ENCODE assay signal across 8 mouse cellular contexts in genomic region chr3:94658740-94659095, GRCm38 (mm10). TPM values are rescaled to one million over a fixed set of nuclear protein-coding genes. Genes with fewer than 3 reads are reported as not detected.
DNase-seq lines count a peak whose midpoint lies in the region; ATAC-seq and TF ChIP-seq lines count a peak whose summit lies in the region.
"Not testable (repeated sequence)": the region's sequence is repeated elsewhere in the genome, so short reads cannot be mapped to it uniquely, and the experiment has no call there.

Gene Tuft1 (minus strand): TSS chr3:94658872.

- TF ChIP-seq POLR2A in heart, adult 2 months (IDR thresholded peaks at IDR 0.05; ENCODE audit: insufficient read depth, low read depth, low read length) = not testable (repeated sequence)

- H3K27ac ChIP-seq in embryonic facial prominence, embryonic 14.5 days (replicated peaks; ENCODE audit: low read depth, low read length); heart, adult 2 months: not testable (repeated sequence)
- peak within 1 kb of the TSS; percentile 86 for H3K27ac ChIP-seq in intestine, embryonic 16.5 days (ENCODE audit: low read length)

- peak within 1 kb of the TSS; percentile 43 for H3K4me3 ChIP-seq in embryonic facial prominence, embryonic 14.5 days (ENCODE audit: low read depth, low read length)
- H3K4me3 ChIP-seq in heart, adult 2 months = not testable (repeated sequence)
- H3K4me3 ChIP-seq in intestine, embryonic 16.5 days (ENCODE audit: low read length) = peak within 1 kb of the TSS; percentile 48

- peak; percentile 78 for DNase-seq in adrenal gland, adult 8-10 months
- not testable (repeated sequence) for DNase-seq in embryonic facial prominence, embryonic 14.5 days (ENCODE audit: low spot score)
- peak; percentile 82 to 84 for DNase-seq in heart, adult 2 months
- DNase-seq in left cerebral cortex, postnatal 14 days (ENCODE audit: low spot score in 2 of 2) = peak; percentile 12 to 47
- peak; percentile 87 to 90 for DNase-seq in lung, postnatal 4 days
- DNase-seq in right cerebral cortex, adult 18-20 months = peak; percentile 56
- peak; percentile 89 for DNase-seq in thymus, postnatal 4 days

- peak; percentile 91 for ATAC-seq in embryonic facial prominence, embryonic 14.5 days (ENCODE audit: low read depth)
- peak; percentile 93 for ATAC-seq in intestine, embryonic 16.5 days

- not testable (repeated sequence) for TF ChIP-seq EP300 in heart, adult 2 months (IDR thresholded peaks at IDR 0.05; ENCODE audit: insufficient read depth, low read depth, low read length)

- H3K27me3 ChIP-seq in embryonic facial prominence, embryonic 14.5 days (replicated peaks; ENCODE audit: control insufficient read depth, insufficient read depth, low read length); heart, adult 2 months (ENCODE audit: control insufficient read depth, insufficient read depth, low read length); intestine, embryonic 16.5 days (replicated peaks; ENCODE audit: control insufficient read depth, insufficient read depth, low read length): not testable (repeated sequence)

- H3K9me3 ChIP-seq in embryonic facial prominence, embryonic 14.5 days (ENCODE audit: control insufficient read depth, low read length); intestine, embryonic 16.5 days (ENCODE audit: control insufficient read depth, low read length): not testable (repeated sequence)

- not testable (repeated sequence) for H3K79me2 ChIP-seq in heart, adult 2 months (replicated peaks; ENCODE audit: control insufficient read depth, insufficient read depth, low read length)

- intact Hi-C loops in heart, adult 2 months (cut with DNase I); left cerebral cortex, postnatal 14 days (cut with DNase I): not testable (repeated sequence)

- WGBS in embryonic facial prominence, embryonic 14.5 days = no CpG with 5 or more reads among the region's 33 CpGs
- under 1% methylated on average over 20 of the region's 33 CpGs for WGBS in heart, adult 2 months
- under 1% methylated on average over 20 of the region's 33 CpGs for WGBS in intestine, embryonic 16.5 days

- peak within 1 kb of the TSS; percentile 65 for H3K4me2 ChIP-seq in embryonic facial prominence, embryonic 14.5 days (ENCODE audit: low read depth, low read length)
- H3K4me2 ChIP-seq in intestine, embryonic 16.5 days (ENCODE audit: low read depth, low read length) = peak within 1 kb of the TSS; percentile 60

- H3K4me1 ChIP-seq in embryonic facial prominence, embryonic 14.5 days (ENCODE audit: control insufficient read depth, insufficient read depth, low read length); heart, adult 2 months (ENCODE audit: control insufficient read depth, insufficient read depth, low read length); intestine, embryonic 16.5 days (ENCODE audit: control insufficient read depth, insufficient read depth, low read length): not testable (repeated sequence)

- not testable (repeated sequence) for TF ChIP-seq CTCF in heart, adult 2 months (IDR thresholded peaks at IDR 0.05)

- not testable (repeated sequence) for H3K36me3 ChIP-seq in embryonic facial prominence, embryonic 14.5 days (ENCODE audit: control insufficient read depth, insufficient read depth, low read length); heart, adult 2 months (ENCODE audit: control insufficient read depth, insufficient read depth, low read length); intestine, embryonic 16.5 days (ENCODE audit: control insufficient read depth, insufficient read depth, low read length)

- peak within 1 kb of the TSS; percentile 54 for H3K9ac ChIP-seq in embryonic facial prominence, embryonic 14.5 days (ENCODE audit: low read depth, low read length)
- H3K9ac ChIP-seq in heart, adult 2 months (ENCODE audit: low read depth, low read length) = not testable (repeated sequence)
- H3K9ac ChIP-seq in intestine, embryonic 16.5 days (ENCODE audit: low read depth, low read length) = peak within 1 kb of the TSS; percentile 70

RNA-seq across cellular contexts. Expression of gene Tuft1, which starts in this region (rescaled TPM):
- total RNA-seq in adrenal gland, adult 8-10 months (2022) = 10 to 100 TPM; 14.5 to 18.2 (median 16.9) TPM
- polyA plus RNA-seq in embryonic facial prominence, embryonic 14.5 days (2014; fragmentation: Nextera tagmentation; extraction: Ambion mirVana) = 10.6 TPM in 2 replicates
- total RNA-seq in heart, adult 2 months (2021) = 1 to 10 TPM; 2.0 to 2.1 TPM
- 1.6 and 1.9 TPM in 2 replicates for polyA plus RNA-seq in heart, adult 2 months (2012; rRNA removed)
- 11.6 and 12.5 TPM in 2 replicates for polyA plus RNA-seq in intestine, embryonic 16.5 days (2015; fragmentation: Nextera tagmentation; extraction: Ambion mirVana)
- 1 to 10 TPM; 1.4 to 2.0 TPM for total RNA-seq in left cerebral cortex, postnatal 14 days (2021)

Comparison
In these comparisons a context has a peak if more than half of its experiments do, and no peak if none do; other contexts are left out.
1. RNA of gene Tuft1 (total RNA-seq): 14.5 to 18.2 TPM in adrenal gland, adult 8-10 months; 2.0 to 2.1 TPM in heart, adult 2 months and 1.4 to 2.0 TPM in left cerebral cortex, postnatal 14 days; every median in the first group is over 4 times any median in the second.